Mouse (Mus musculus): ENCODE results near the gene Nupl1.

Gene Nupl1

DNA sequence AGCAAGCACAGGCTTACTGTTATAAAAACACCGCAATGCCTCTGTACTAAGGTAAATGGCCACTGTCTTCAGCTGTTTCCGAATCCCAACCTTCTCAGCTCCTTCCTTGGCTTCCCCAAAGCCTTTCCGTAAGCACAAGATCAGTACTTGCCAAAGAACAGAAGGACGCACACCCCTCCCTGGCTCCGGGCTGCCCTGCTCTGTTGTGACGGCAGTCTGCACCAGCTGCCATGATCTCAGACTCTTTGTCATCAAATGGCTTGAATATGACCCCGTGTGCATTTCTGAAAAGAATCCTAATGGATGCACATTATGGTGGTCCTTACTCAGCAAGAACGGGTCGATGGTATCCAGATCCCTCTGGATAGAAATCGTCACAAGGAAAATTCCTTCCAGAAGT, 108.0 kb downstream of the Nupl1 start:
- no peak for DNase-seq

DNA sequence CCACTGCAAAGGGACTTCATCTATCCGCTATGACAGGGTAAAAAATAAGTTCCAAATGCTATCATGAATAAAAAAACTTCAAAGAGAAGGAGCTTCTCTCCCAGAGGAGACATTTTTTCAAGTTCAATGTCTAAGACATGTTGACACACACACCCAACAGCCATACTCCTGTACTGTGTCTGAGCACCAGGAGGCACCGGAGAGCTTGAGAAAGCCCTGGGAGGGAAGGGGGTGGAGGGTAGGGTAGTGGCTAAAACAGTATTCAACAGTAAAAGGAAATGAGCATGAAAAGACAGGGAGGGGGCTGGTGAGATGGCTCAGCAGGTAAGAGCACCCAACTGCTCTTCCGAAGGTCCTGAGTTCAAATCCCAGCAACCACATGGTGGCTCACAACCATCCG, 112.9 kb downstream of the Nupl1 start:
- DNase-seq = no peak

DNA sequence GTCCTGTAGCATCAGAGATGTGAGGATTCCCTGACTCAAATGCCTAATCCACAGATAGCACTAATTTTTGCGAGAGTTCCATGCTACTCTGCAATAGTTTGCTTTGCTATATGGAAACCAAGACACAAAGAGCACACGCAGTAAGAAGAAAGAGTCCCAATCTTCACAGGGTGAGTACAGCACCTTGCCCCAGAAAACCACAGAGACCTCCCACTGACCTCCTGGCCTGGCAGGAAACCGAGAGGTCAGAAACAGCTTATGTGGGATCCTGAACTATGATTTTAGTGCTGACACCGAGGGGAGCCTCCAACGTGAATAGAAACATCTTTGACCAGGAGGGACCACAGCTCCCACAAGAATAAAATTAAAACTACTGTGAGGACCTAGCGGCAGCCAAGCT, 113.4 kb downstream of the Nupl1 start:
- no peak for DNase-seq

DNA sequence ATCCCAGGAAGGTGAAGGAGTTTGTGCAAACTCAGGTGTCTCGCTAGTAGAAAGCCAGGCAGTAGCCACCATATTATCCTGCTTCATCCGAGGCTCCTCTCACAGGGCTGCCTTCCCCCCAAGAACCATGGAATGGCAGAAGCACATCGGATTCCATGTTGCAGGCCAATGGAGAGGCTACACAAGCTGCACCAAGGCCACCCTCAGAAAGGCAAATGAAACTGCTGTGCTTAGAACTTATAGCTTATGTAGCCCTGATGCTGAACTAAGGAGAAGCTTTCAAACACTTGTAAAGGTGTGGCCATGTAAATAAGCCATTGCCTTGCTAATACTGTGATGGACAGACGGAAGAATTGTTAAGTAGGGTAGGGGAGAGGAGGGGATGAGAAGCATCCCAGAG, 115.4 kb downstream of the Nupl1 start:
- DNase-seq = no peak

DNA sequence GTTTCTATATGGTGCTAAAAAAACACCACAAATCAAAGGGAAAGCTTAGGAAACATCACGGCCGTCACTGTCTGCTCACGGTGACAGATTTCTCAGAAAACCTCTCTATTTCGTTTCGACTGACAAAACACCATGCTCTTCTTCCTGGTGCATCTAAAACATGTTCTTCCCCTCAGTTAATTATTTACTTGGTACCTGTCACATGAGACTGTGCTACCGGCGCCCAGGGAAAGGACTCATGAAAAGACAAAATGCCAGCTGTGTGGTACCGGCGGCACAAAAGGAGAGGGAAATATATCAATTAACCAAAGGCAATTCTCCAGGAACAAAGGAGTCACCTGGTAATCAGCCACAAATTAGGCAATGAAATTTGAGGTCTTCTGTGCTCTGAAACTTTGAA, 116.5 kb downstream of the Nupl1 start:
- DNase-seq = no peak

Data from liver (tissue).